Mouse (Mus musculus) kidney, adult 2 months (tissue): ENCODE measurements at regions not wholly inside any gene's neighbourhood (a gene's known extent, or its start where the extent isn't known, plus 50 kb on each side); places are given as distances from the start of the nearest gene placed in this dataset.

Experiments used
- CTCF ChIP-seq: fragments of 200-500 bp; conservative IDR thresholded peaks from 2 replicates; pipeline ENCODE4 v1.5.1; 2011; ENCODE audit warnings: low read depth, mild to moderate bottlenecking, control low read depth, low read length, moderate library complexity, mixed read lengths; ENCODE audit not compliant: insufficient read depth, insufficient read length
- POLR2A ChIP-seq: fragments of 200-500 bp; IDR thresholded peaks from one replicate; pipeline ENCODE4 v1.6.1; 2011; ENCODE audit warnings: low read depth, low read length, control low read depth

GRCm38 (mm10) chr6:12957797-12958196 is 111.8 kb upstream of the Tmem106b start:
- TF ChIP-seq POLR2A (no peak), CTCF (no peak)
